Mouse (Mus musculus): ENCODE data around the gene Fyb2. TPM values are rescaled to one million over a fixed set of nuclear protein-coding genes. Genes with fewer than 3 reads are reported as not detected.

Fyb2 gene
- polyA plus RNA-seq, 2 experiments: 0.06 to 0.10 TPM

DNA sequence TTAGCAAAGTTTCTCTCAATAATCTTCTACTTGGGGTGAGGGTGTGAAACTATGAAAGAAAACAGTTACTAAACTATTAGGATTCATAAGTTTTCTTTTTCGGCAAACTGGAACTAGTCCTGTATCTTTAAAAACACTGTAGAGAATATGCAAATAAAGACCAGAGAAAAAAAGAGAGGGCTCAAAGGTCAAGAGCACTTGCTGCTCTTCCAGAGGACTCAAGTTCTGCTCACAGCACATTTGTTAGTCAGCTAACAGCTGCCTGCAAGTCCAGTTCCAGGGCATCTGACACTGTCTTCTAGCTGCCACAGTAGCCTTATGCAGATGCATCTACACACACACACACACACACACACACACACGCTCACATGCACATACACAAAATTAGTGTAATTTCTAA, 59.4 kb downstream of the Fyb2 start:
- no peaks in the 10 kb centered on the region for H3K9me3 ChIP-seq (ENCODE audit: control insufficient read depth, low read length)

DNA sequence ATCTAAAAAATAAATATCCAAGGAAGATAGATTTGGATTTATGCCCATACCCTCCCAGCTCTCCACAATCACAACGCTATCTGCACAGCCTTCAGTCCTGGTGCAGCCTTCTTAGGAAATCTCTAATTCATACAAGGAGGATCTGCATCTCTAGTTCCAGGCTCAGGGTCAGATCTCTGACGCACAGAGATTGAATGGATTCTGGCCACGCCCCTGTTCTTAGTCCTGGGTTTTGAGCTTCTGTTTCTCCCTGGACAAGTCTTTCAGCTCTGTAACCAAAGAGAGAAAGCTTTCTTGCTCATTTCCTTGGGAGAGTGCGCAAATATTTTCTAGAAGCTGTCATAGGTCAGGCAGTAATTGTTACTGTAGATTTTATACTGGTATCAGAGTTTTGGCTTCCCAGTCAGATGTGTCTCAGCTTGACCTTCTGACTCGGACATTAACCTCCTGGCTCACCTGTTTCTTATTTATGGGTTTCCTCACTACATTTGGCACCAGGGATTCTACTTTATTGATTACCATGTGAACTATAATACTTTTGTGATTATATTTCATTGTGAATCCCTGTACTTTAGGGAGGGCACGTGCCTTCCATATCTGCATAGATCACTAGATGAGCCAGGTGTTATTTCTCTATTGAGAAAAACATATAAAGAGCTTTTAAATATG, 62.0 kb downstream of the Fyb2 start:
- H3K27ac ChIP-seq: no peak overlapping the region
- ATAC-seq (ENCODE audit: insufficient read depth) (no peak), DNase-seq (ENCODE audit: low read depth in 3 of 3, low spot score in 3 of 3) (no peak)

More for the DNA sequence above, 59.4 kb downstream of the Fyb2 start:
- H3K9ac ChIP-seq (replicated peaks): no peak overlapping the region
- DNase-seq (ENCODE audit: low read depth in 3 of 3, low spot score in 3 of 3) (no peak), ATAC-seq (ENCODE audit: insufficient read depth) (no peak)
- H3K36me3 ChIP-seq (replicated peaks; ENCODE audit: control insufficient read depth, insufficient read depth, low read depth): no peaks in the 10 kb centered on the region
- no peaks in the 10 kb centered on the region for H3K4me1 ChIP-seq (replicated peaks; ENCODE audit: control insufficient read depth in 2 of 2, insufficient read depth in 2 of 2, low read length in 1 of 2)
- 58% methylated on average over 2 of the region's 2 CpGs for WGBS (ENCODE audit: insufficient replicate concordance)
- no peak overlapping the region for H3K4me2 ChIP-seq (ENCODE audit: low read depth)
- no peak overlapping the region for H3K4me3 ChIP-seq (ENCODE audit: insufficient read depth in 1 of 2, low read depth in 2 of 2, low read length in 2 of 2)
- no peak overlapping the region for H3K27ac ChIP-seq
- TF ChIP-seq EP300 (IDR thresholded peaks at IDR 0.05; ENCODE audit: low read depth) (no peak), CTCF (IDR thresholded peaks at IDR 0.05; ENCODE audit: low read depth) (no peak)
- no peaks in the 10 kb centered on the region for H3K27me3 ChIP-seq (ENCODE audit: control insufficient read depth, insufficient read depth, low read length)

DNA sequence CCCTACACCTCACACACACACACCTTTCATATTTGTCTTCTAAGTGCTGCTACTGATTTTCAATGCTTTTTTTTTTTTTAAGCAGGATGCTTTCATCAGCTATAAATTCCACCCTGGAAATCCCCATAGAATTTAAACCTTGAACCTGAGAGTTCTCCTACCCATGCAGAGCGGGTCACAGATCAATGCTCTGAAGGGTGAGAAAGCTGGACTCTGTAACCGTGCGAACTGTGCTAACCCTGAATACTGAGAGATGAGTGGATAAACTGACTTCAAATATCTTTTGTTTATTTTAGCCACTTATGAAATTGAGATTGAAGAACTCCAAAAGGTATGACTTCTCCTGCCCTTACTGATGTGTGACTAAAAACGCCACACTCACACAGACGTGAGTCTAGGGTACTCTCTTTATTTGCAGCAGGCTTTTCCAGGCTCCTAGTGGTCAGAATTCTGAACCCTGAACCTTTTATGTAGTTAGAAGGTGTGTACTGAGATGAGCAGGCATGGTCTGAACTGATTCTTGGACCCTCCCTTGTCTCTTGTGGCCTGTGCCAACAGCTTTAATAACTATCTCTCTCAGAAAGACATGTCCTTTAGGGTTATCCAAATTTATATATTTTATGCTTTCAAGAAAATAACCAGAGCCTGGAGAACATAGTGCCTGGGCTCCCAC, 72.8 kb downstream of the Fyb2 start:
- no peak for ATAC-seq (ENCODE audit: insufficient read depth)
- no peak overlapping the region for H3K27ac ChIP-seq
- no peak overlapping the region for H3K4me3 ChIP-seq (ENCODE audit: insufficient read depth in 1 of 2, low read depth in 2 of 2, low read length in 2 of 2)
- TF ChIP-seq CTCF (IDR thresholded peaks at IDR 0.05; ENCODE audit: low read depth): no peak
- no peak overlapping the region for H3K4me2 ChIP-seq (ENCODE audit: low read depth)
- DNase-seq (ENCODE audit: low read depth in 3 of 3, low spot score in 3 of 3): peak in 2 of 3 experiments; percentile 3 to 4
- no peak overlapping the region for H3K9ac ChIP-seq (replicated peaks)
- no peaks in the 10 kb centered on the region for H3K4me1 ChIP-seq (replicated peaks; ENCODE audit: control insufficient read depth in 2 of 2, insufficient read depth in 2 of 2, low read length in 1 of 2)
- no peaks in the 10 kb centered on the region for H3K27me3 ChIP-seq (ENCODE audit: control insufficient read depth, insufficient read depth, low read length)
- H3K9me3 ChIP-seq (ENCODE audit: control insufficient read depth, low read length): no peaks in the 10 kb centered on the region
- 58% methylated on average over 5 of the region's 5 CpGs for WGBS (ENCODE audit: insufficient replicate concordance)
- no peaks in the 10 kb centered on the region for H3K36me3 ChIP-seq (replicated peaks; ENCODE audit: control insufficient read depth, insufficient read depth, low read depth)

More for the DNA sequence above, 62.0 kb downstream of the Fyb2 start:
- 58% methylated on average over 6 of the region's 6 CpGs for WGBS (ENCODE audit: insufficient replicate concordance)
- Histone ChIP-seq H3K27me3 (ENCODE audit: control insufficient read depth, insufficient read depth, low read length) (no peaks in the 10 kb centered on the region), H3K9me3 (ENCODE audit: control insufficient read depth, low read length) (no peaks in the 10 kb centered on the region), H3K4me3 (ENCODE audit: insufficient read depth in 1 of 2, low read depth in 2 of 2, low read length in 2 of 2) (no peak overlapping the region), H3K4me1 (replicated peaks; ENCODE audit: control insufficient read depth in 2 of 2, insufficient read depth in 2 of 2, low read length in 1 of 2) (no peaks in the 10 kb centered on the region), H3K9ac (replicated peaks) (no peak overlapping the region), H3K4me2 (ENCODE audit: low read depth) (no peak overlapping the region), H3K36me3 (replicated peaks; ENCODE audit: control insufficient read depth, insufficient read depth, low read depth) (no peaks in the 10 kb centered on the region)
- TF ChIP-seq EP300 (IDR thresholded peaks at IDR 0.05; ENCODE audit: low read depth) (no peak), CTCF (IDR thresholded peaks at IDR 0.05; ENCODE audit: low read depth) (no peak)

DNA sequence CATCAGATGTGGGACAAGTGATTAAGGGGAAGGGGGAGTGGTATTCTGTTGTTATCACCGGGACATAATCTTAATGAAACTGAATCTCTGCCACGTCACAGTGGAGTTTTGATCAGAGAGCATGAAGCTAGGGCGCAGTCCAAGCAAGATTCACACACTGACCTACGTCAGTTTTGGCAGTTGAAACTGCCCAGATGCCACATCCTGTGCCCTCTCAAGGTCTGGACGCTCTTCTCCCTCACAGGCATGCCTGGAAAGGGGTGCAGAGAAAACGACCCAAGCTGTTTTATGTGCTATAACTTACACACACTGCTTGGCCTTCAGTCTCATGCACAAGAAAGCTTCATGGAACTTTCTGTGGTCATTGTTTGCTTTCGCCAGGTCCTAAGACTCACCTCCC, 74.4 kb downstream of the Fyb2 start:
- no peaks in the 10 kb centered on the region for H3K27me3 ChIP-seq (ENCODE audit: control insufficient read depth, insufficient read depth, low read length)
- TF ChIP-seq CTCF (IDR thresholded peaks at IDR 0.05; ENCODE audit: low read depth): no peak
- TF ChIP-seq EP300 (IDR thresholded peaks at IDR 0.05; ENCODE audit: low read depth): no peak
- H3K4me1 ChIP-seq (replicated peaks; ENCODE audit: control insufficient read depth in 2 of 2, insufficient read depth in 2 of 2, low read length in 1 of 2): peaks cover 0 to 2% of the 10 kb centered on the region in 2 experiments; a peak in 1 of 4 replicates
- no peak for ATAC-seq (ENCODE audit: insufficient read depth)
- WGBS (ENCODE audit: insufficient replicate concordance): 58% methylated on average over 7 of the region's 7 CpGs
- no peak overlapping the region for H3K9ac ChIP-seq (replicated peaks)
- H3K4me3 ChIP-seq (ENCODE audit: insufficient read depth in 1 of 2, low read depth in 2 of 2, low read length in 2 of 2): no peak overlapping the region
- no peak for DNase-seq (ENCODE audit: low read depth in 3 of 3, low spot score in 3 of 3)
- H3K9me3 ChIP-seq (ENCODE audit: control insufficient read depth, low read length): no peaks in the 10 kb centered on the region
- no peak overlapping the region for H3K27ac ChIP-seq
- H3K36me3 ChIP-seq (replicated peaks; ENCODE audit: control insufficient read depth, insufficient read depth, low read depth): no peaks in the 10 kb centered on the region
- H3K4me2 ChIP-seq (ENCODE audit: low read depth): no peak overlapping the region

DNA sequence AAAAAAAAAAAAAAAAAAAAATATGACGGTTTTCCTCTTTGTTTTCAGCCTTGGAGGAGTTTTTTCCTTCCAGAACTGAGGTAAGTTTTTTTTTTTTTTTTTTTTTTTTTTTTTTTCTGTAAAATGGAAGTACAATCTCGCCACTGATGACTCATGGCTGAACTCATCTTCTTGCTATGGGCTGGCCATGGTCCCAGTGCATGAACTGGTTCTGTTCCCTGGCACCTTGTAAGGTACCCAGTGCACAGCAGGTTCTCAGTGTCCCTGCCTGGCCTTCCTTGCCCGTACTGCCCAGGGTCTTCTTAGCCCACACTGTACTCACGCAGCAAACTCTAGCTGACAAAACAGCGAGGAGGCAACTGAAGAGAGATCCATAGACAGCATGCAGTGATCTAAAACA, 74.8 kb downstream of the Fyb2 start:
- Histone ChIP-seq H3K27ac (no peak overlapping the region), H3K4me1 (replicated peaks; ENCODE audit: control insufficient read depth in 2 of 2, insufficient read depth in 2 of 2, low read length in 1 of 2) (peaks cover 0 to 2% of the 10 kb centered on the region in 2 experiments; a peak in 1 of 4 replicates), H3K9ac (replicated peaks) (no peak overlapping the region), H3K27me3 (ENCODE audit: control insufficient read depth, insufficient read depth, low read length) (no peaks in the 10 kb centered on the region), H3K9me3 (ENCODE audit: control insufficient read depth, low read length) (no peaks in the 10 kb centered on the region), H3K36me3 (replicated peaks; ENCODE audit: control insufficient read depth, insufficient read depth, low read depth) (no peaks in the 10 kb centered on the region), H3K4me2 (ENCODE audit: low read depth) (no peak overlapping the region), H3K4me3 (ENCODE audit: insufficient read depth in 1 of 2, low read depth in 2 of 2, low read length in 2 of 2) (no peak overlapping the region)
- TF ChIP-seq CTCF (IDR thresholded peaks at IDR 0.05; ENCODE audit: low read depth): no peak
- no peak for TF ChIP-seq EP300 (IDR thresholded peaks at IDR 0.05; ENCODE audit: low read depth)
- ATAC-seq (ENCODE audit: insufficient read depth) (no peak), DNase-seq (ENCODE audit: low read depth in 3 of 3, low spot score in 3 of 3) (no peak)
- 52% methylated on average over 5 of the region's 5 CpGs for WGBS (ENCODE audit: insufficient replicate concordance)
